Mouse (Mus musculus) hindbrain, embryonic 16.5 days (tissue): ENCODE measurements at regions not wholly inside any gene's neighbourhood (a gene's known extent, or its start where the extent isn't known, plus 50 kb on each side); places are given as distances from the start of the nearest gene placed in this dataset.
A peak's percentile ranks its signal among the peaks of the same experiment; 100 is the strongest.

Source experiments
- ATAC-seq: fragments of 200-750 bp; cut with Nextera tagmentation; 2 replicates; pipeline ENCODE4 v1.8.0; 2017; ENCODE audit warnings: moderate TSS enrichment, moderate library complexity
- H3K27ac ChIP-seq: fragments of 300-500 bp; sonication (generic); 2 replicates; pipeline ENCODE4 v1.5.1; 2014; ENCODE audit warnings: low read depth, mild to moderate bottlenecking, control low read depth, low read length, moderate library complexity
- H3K27me3 ChIP-seq: fragments of 300-500 bp; sonication (generic); replicated peaks from 2 replicates; pipeline ENCODE4 v1.6.1; 2014; ENCODE audit warnings: low read length; ENCODE audit not compliant: control insufficient read depth, insufficient read depth
- H3K36me3 ChIP-seq: fragments of 300-500 bp; sonication (generic); 2 replicates; pipeline ENCODE4 v1.6.1; 2014; ENCODE audit warnings: mild to moderate bottlenecking, low read length, moderate library complexity, mixed read lengths; ENCODE audit not compliant: control insufficient read depth, insufficient read depth
- H3K4me1 ChIP-seq: fragments of 300-500 bp; sonication (generic); 2 replicates; pipeline ENCODE4 v1.6.1; 2014; ENCODE audit warnings: low read depth, low read length; ENCODE audit not compliant: control insufficient read depth, insufficient read depth
- H3K4me2 ChIP-seq: fragments of 300-500 bp; sonication (generic); 2 replicates; pipeline ENCODE4 v1.6.1; 2014; ENCODE audit warnings: mild to moderate bottlenecking, low read length, control low read depth, moderate library complexity
- H3K4me3 ChIP-seq: fragments of 300-500 bp; sonication (generic); 2 replicates; pipeline ENCODE4 v1.5.1; 2014; ENCODE audit warnings: mild to moderate bottlenecking, low read length, control low read depth, moderate library complexity
- H3K9ac ChIP-seq: fragments of 300-500 bp; sonication (generic); 2 replicates; pipeline ENCODE4 v1.6.1; 2014; ENCODE audit warnings: low read depth, mild to moderate bottlenecking, control low read depth, low read length, moderate library complexity
- H3K9me3 ChIP-seq: fragments of 300-500 bp; sonication (generic); 2 replicates; pipeline ENCODE4 v1.6.1; 2014; ENCODE audit warnings: mild to moderate bottlenecking, low read length, moderate library complexity; ENCODE audit not compliant: control insufficient read depth
- WGBS: fragments of 180-500 bp; shearing (Covaris S2); extraction: QIAGEN DNeasy Blood & Tissue Kit; methylation state at CpG from one replicate; pipeline ENCODE4 v1.1.7; 2014; 5-methylcytosine and 5-hydroxymethylcytosine counted together

DNA sequence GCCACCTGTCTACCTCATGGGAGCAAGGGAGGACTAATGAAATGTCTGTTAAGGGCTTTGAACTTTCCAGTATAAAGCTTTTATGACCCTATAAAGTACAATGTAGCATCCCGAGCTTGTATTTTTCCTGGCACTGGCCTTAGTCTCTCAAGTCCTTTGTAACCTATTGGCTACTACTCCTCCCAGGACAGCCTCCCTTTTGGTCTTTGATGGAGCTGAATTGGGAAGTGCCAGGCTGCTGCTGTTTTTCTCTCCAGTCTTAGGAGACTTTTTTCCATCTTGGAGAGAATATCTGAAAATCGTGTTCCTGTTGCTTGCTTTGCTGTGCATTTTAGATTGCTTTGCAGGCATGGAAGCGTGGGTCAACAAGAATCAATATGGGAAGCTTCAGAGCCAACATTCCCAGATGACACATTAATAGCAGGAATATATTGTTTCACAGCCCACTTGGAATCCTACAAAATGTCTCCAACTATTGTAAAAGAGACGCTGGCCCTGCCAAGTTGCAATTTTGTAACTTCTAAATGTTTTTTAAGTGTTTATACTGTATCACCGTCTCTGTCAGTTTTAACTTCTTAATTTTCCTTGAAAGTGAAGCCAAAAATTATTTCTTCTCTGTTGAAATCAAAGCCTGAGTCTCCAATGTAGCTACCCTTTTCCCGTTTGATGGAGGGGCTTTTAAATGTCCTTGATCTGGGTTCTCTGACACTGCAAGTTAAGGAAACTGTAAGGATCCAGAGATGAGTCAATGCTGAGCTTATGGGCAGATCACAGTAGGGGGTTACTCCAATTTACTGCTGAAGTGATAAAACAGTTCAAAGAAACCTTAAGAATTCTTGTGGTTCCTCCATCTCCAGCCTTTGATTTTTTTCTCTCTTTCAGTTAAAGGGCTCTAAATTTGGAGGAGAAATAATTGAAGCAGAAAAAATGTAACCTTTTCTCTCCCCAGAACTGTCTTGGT, 603.3 kb downstream of the Ptprc start:
- no peak overlapping the region for H3K4me3 ChIP-seq
- no peak overlapping the region for H3K9ac ChIP-seq
- no peak overlapping the region for H3K4me2 ChIP-seq
- no peaks in the 10 kb centered on the region for H3K4me1 ChIP-seq
- no peaks in the 10 kb centered on the region for H3K27me3 ChIP-seq
- WGBS = 82% methylated on average over 6 of the region's 6 CpGs
- no peaks in the 10 kb centered on the region for H3K36me3 ChIP-seq
- H3K27ac ChIP-seq = no peak overlapping the region
- no peaks in the 10 kb centered on the region for H3K9me3 ChIP-seq
- ATAC-seq = no peak

DNA sequence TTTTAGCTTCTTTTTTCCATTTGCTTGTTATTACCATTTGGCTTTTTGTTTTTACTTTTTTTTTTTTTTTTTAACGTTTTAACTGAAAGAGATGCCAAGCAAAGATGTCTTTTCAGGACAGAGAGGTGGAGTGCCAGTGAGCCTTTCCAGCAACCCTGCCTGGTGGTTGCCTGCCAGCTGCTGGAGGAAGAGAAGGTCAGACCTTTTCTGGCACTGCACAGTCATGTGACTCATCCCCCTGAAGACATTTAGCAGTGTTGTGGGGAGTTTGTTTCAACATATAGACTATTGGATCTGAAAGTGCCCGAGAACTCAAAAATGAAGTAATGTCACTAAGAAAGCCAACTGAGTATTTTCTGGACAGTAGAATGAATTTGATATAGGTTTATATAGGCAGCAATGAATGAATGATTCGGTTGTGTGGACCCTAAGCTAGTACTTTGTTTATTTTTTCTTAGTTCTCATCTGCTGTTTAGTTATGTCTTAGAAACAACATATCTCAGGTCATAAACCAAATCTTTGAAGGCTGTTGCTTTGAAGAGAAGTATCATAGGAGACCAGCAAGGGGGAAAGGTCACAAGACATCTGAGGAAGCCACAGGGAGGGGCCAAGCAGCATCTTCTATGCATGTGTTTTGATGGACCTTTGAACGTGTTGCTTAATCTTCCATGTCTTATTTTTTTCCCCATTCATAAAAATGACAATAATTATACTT, 604.2 kb downstream of the Ptprc start:
- Histone ChIP-seq H3K36me3 (no peaks in the 10 kb centered on the region), H3K4me3 (no peak overlapping the region), H3K9ac (no peak overlapping the region), H3K27ac (no peak overlapping the region), H3K4me2 (no peak overlapping the region), H3K9me3 (no peaks in the 10 kb centered on the region), H3K4me1 (no peaks in the 10 kb centered on the region), H3K27me3 (no peaks in the 10 kb centered on the region)
- no peak for ATAC-seq
- 75% methylated on average over 4 of the region's 4 CpGs for WGBS

GRCm38 (mm10) chr1:137567526-137567925, 607.3 kb upstream of the Nr5a2 start:
- Histone ChIP-seq H3K27ac (no peak overlapping the region), H3K4me3 (no peak overlapping the region), H3K9ac (no peak overlapping the region), H3K9me3 (no peaks in the 10 kb centered on the region), H3K4me1 (no peaks in the 10 kb centered on the region), H3K36me3 (no peaks in the 10 kb centered on the region), H3K27me3 (no peaks in the 10 kb centered on the region), H3K4me2 (no peak overlapping the region)
- WGBS = 96% methylated on average over 1 of the region's 1 CpGs
- no peak for ATAC-seq

DNA sequence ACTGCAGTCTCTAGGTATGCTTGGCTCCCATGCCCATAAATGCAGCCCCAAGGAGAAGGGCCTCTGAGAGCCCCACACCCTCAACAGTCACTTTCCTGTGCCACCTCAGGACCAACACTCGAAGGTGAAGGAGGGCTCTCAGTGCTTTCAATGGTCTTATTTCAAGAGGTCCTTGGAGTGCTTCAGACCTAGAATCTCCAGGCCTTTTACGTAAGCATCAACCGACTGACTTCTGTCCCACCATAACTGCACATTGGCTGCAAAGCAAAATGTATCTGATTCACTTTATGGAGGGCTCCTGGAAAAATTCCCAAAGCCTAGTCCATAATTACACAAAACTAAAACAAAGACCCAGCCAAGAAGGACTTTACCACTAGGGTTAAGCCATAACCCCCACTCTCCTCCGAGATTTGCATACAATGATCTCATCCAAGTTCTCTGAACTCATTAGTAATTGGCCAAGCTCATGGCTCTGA, 605.4 kb upstream of the Nr5a2 start:
- ATAC-seq = no peak
- H3K36me3 ChIP-seq = no peaks in the 10 kb centered on the region
- H3K4me2 ChIP-seq = no peak overlapping the region
- WGBS = 92% methylated on average over 4 of the region's 4 CpGs
- H3K9ac ChIP-seq = no peak overlapping the region
- H3K27me3 ChIP-seq = no peaks in the 10 kb centered on the region
- H3K9me3 ChIP-seq = no peaks in the 10 kb centered on the region
- no peaks in the 10 kb centered on the region for H3K4me1 ChIP-seq
- H3K4me3 ChIP-seq = no peak overlapping the region
- no peak overlapping the region for H3K27ac ChIP-seq

DNA sequence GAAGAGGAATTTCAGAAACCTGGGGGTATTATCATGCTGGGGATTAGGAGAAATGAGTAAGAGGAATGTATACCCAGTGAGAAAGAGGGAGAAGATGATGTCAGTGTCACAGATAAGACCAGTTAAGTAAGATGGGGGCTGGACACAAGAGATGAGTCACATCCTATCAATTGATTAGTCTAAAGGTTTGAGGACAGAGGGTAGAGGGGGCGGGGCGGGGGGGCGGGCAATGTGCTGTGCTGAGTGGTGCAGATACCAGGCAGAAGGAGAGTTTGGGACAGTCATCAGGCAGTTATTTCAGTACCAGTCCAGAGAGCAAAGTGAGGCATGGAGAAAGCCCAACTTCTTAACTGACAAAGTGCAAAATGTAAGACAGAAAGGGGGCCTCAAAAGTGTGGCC, 601.4 kb upstream of the Nr5a2 start:
- Histone ChIP-seq H3K27ac (no peak overlapping the region), H3K4me2 (no peak overlapping the region), H3K4me1 (no peaks in the 10 kb centered on the region), H3K4me3 (no peak overlapping the region), H3K9ac (no peak overlapping the region), H3K36me3 (no peaks in the 10 kb centered on the region), H3K9me3 (no peaks in the 10 kb centered on the region), H3K27me3 (no peaks in the 10 kb centered on the region)
- WGBS = 82% methylated on average over 3 of the region's 3 CpGs
- no peak for ATAC-seq

GRCm38 (mm10) chr1:137560389-137561268, 600.4 kb upstream of the Nr5a2 start:
- no peaks in the 10 kb centered on the region for H3K9me3 ChIP-seq
- H3K9ac ChIP-seq = no peak overlapping the region
- H3K4me2 ChIP-seq = no peak overlapping the region
- no peaks in the 10 kb centered on the region for H3K27me3 ChIP-seq
- H3K4me1 ChIP-seq = no peaks in the 10 kb centered on the region
- ATAC-seq = no peak
- H3K4me3 ChIP-seq = no peak overlapping the region
- no peak overlapping the region for H3K27ac ChIP-seq
- 67% methylated on average over 11 of the region's 11 CpGs for WGBS
- H3K36me3 ChIP-seq = no peaks in the 10 kb centered on the region

GRCm38 (mm10) chr1:137549659-137550058, 589.4 kb upstream of the Nr5a2 start:
- 84% methylated on average over 1 of the region's 1 CpGs for WGBS
- H3K36me3 ChIP-seq = no peaks in the 10 kb centered on the region
- no peak overlapping the region for H3K27ac ChIP-seq
- H3K9me3 ChIP-seq = no peaks in the 10 kb centered on the region
- no peak overlapping the region for H3K4me2 ChIP-seq
- H3K9ac ChIP-seq = no peak overlapping the region
- ATAC-seq = no peak
- no peaks in the 10 kb centered on the region for H3K27me3 ChIP-seq
- no peak overlapping the region for H3K4me3 ChIP-seq
- no peaks in the 10 kb centered on the region; the same call in 1 of the 2 replicates for H3K4me1 ChIP-seq

- 0 out of 2 replicates have a peak overlapping the region, but pooled peaks have one; percentile 23 for H3K27ac ChIP-seq
These were observed 585.4 kb upstream of the Nr5a2 start for GRCm38 (mm10) chr1:137545666-137546065.

More at GRCm38 (mm10) chr1:137545666-137546065, 585.4 kb upstream of the Nr5a2 start:
- H3K4me1 ChIP-seq = no peaks in the 10 kb centered on the region; the same call in 1 of the 2 replicates
- ATAC-seq = no peak
- no peak overlapping the region for H3K9ac ChIP-seq
- no peak overlapping the region for H3K4me3 ChIP-seq
- H3K9me3 ChIP-seq = no peaks in the 10 kb centered on the region
- H3K4me2 ChIP-seq = no peak overlapping the region
- H3K27me3 ChIP-seq = no peaks in the 10 kb centered on the region
- H3K36me3 ChIP-seq = no peaks in the 10 kb centered on the region
